Comparison of ENCODE assay signal across 11 mouse cellular contexts in the genomic region with DNA sequence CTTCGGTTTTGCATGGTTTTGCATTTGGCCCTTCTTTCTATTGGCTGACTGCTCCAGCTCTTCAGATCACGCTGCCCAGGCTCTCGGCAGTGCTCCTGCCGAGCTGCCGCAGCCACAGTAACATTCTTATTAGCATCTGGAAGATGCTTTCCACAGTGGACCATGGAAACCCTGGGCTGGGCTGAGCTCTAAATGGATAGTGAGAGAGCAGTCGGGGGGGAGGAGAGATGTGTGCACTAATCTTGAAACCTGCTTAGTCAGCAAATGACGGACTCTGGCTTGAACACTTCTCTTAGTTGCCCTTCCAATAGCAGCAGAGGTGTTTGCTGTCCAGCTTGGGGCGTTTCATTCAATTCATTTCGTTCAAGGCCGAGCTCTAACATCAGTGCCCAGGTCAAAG. TPM values are rescaled to one million over a fixed set of nuclear protein-coding genes. Genes with fewer than 3 reads are reported as not detected.
DNase-seq lines count a peak whose midpoint lies in the region; ATAC-seq and TF ChIP-seq lines count a peak whose summit lies in the region.
"Had no signal": no experiment of that assay in that cellular context is flagged by ENCODE, and none has a peak within 500 bp of the region (broad histone marks: within the 10 kb centered on the region; RNA-seq: fewer than 3 reads in every experiment).

No protein-coding gene starts in this region.

- ATAC-seq in liver, embryonic 12.5 days = no peak
- no peak for ATAC-seq in stomach, postnatal 0 days (ENCODE audit: low FRiP score, low TSS enrichment)
- ATAC-seq in erythroid progenitor cell, adult 5-6 weeks (replicated peaks; ENCODE audit: low FRiP score, poor library complexity, severe bottlenecking) = no peak

- peak overlapping the region; percentile 25; the same call in 1 of the 2 replicates for H3K9ac ChIP-seq in liver, embryonic 12.5 days
- no peak overlapping the region for H3K9ac ChIP-seq in stomach, postnatal 0 days (ENCODE audit: low read length)

- no peak for TF ChIP-seq CTCF in stomach, postnatal 0 days (IDR thresholded peaks at IDR 0.05; ENCODE audit: low read depth)

- 64% methylated on average over 10 of the region's 10 CpGs for WGBS in liver, embryonic 12.5 days (ENCODE audit: insufficient replicate concordance)
- 58% methylated on average over 10 of the region's 10 CpGs for WGBS in stomach, postnatal 0 days

- peaks cover 8% of the 10 kb centered on the region; the same call in 1 of the 2 replicates for H3K27me3 ChIP-seq in liver, embryonic 12.5 days (replicated peaks)
- H3K27me3 ChIP-seq in stomach, postnatal 0 days (ENCODE audit: control insufficient read depth, insufficient read depth, low read length) = no peaks in the 10 kb centered on the region

- no peak overlapping the region for H3K27ac ChIP-seq in liver, embryonic 12.5 days
- no peak overlapping the region for H3K27ac ChIP-seq in stomach, postnatal 0 days (replicated peaks)

- H3K4me1 ChIP-seq in liver, embryonic 12.5 days = peaks cover 38% of the 10 kb centered on the region
- no peaks in the 10 kb centered on the region for H3K4me1 ChIP-seq in stomach, postnatal 0 days (replicated peaks; ENCODE audit: control insufficient read depth, insufficient read depth)

- no peak overlapping the region for H3K4me3 ChIP-seq in liver, embryonic 12.5 days
- H3K4me3 ChIP-seq in stomach, postnatal 0 days (ENCODE audit: low read depth, low read length) = no peak overlapping the region

- TF ChIP-seq EP300 in stomach, postnatal 0 days (optimal IDR thresholded peaks at IDR 0.05) = no peak

- no peaks in the 10 kb centered on the region for H3K9me3 ChIP-seq in liver, embryonic 12.5 days (replicated peaks)
- no peaks in the 10 kb centered on the region for H3K9me3 ChIP-seq in stomach, postnatal 0 days (ENCODE audit: control insufficient read depth, low read length)

- intact Hi-C loops in gastrocnemius, postnatal 36 days (cut with DNase I) = no loop called here

- H3K4me2 ChIP-seq in liver, embryonic 12.5 days = peak overlapping the region; percentile 30
- 0 out of 2 replicates have a peak overlapping the region, but pooled peaks have one; percentile 8 for H3K4me2 ChIP-seq in stomach, postnatal 0 days (replicated peaks; ENCODE audit: low read depth)

- peak; percentile 13 for DNase-seq in gastrocnemius, postnatal 10 days
- DNase-seq in gastrocnemius, postnatal 36 days = no peak
- DNase-seq in retina, postnatal 1 day = peak; percentile 33
- no peak for DNase-seq in retina, embryonic 14.5 days (ENCODE audit: low spot score)
- DNase-seq in stomach, postnatal 0 days (ENCODE audit: low spot score) = no peak
- DNase-seq in layer of hippocampus, adult 9-11 months = no peak
- DNase-seq: adrenal gland, adult 2 months; kidney, adult 2 months; thymus, postnatal 4 days had no signal

- H3K36me3 ChIP-seq in liver, embryonic 12.5 days = no peaks in the 10 kb centered on the region
- no peaks in the 10 kb centered on the region for H3K36me3 ChIP-seq in stomach, postnatal 0 days (ENCODE audit: control insufficient read depth, insufficient read depth, low read length)

RNA-seq across cellular contexts. Expression of a gene that starts 30.8 kb away (rescaled TPM):
- total RNA-seq in gastrocnemius, postnatal 10 days (2021) = 100 to 1,000 TPM; 152 to 168 TPM
- 10 to 100 TPM; 87.8 to 90.7 TPM for total RNA-seq in gastrocnemius, postnatal 36 days (2021)
- 71.1 and 73.2 TPM in 2 replicates for polyA plus RNA-seq in liver, embryonic 12.5 days (2016; fragmentation: Nextera tagmentation; extraction: Ambion mirVana)
- polyA plus RNA-seq in stomach, postnatal 0 days (2015; fragmentation: Nextera tagmentation; extraction: Ambion mirVana) = 25.1 and 25.3 TPM in 2 replicates
- 1,006 and 1,368 TPM in 2 replicates for total RNA-seq in erythroid progenitor cell, adult 5-6 weeks (2015; ENCODE audit: low replicate concordance)
- total RNA-seq in erythroid progenitor cell, adult 5-6 weeks (2017; ENCODE audit: low replicate concordance) = 1,167 and 1,289 TPM in 2 replicates

Comparison
In these comparisons a context has a peak if more than half of its experiments do, and no peak if none do; other contexts are left out.
1. DNase-seq: peak in gastrocnemius, postnatal 10 days (single experiment) and retina, postnatal 1 day (single experiment); none in gastrocnemius, postnatal 36 days (0 of 2), retina, embryonic 14.5 days (single experiment), stomach, postnatal 0 days (single experiment) and layer of hippocampus, adult 9-11 months (single experiment).
2. RNA of a gene that starts 30.8 kb away (total RNA-seq): 1,006 to 1,368 TPM in erythroid progenitor cell, adult 5-6 weeks; 152 to 168 TPM in gastrocnemius, postnatal 10 days and 87.8 to 90.7 TPM in gastrocnemius, postnatal 36 days; every median in the first group is over 4 times any median in the second.